Mouse (Mus musculus): ENCODE results near the gene Ctxn1. TPM values are rescaled to one million over a fixed set of nuclear protein-coding genes. Genes with fewer than 3 reads are reported as not detected.
"Not testable (repeated sequence)": the region's sequence is repeated elsewhere in the genome, so short reads cannot be mapped to it uniquely, and the experiment has no call there.

Gene Ctxn1
- polyA plus RNA-seq, 1 experiment from 2014 or later, result 29.4 TPM

DNA sequence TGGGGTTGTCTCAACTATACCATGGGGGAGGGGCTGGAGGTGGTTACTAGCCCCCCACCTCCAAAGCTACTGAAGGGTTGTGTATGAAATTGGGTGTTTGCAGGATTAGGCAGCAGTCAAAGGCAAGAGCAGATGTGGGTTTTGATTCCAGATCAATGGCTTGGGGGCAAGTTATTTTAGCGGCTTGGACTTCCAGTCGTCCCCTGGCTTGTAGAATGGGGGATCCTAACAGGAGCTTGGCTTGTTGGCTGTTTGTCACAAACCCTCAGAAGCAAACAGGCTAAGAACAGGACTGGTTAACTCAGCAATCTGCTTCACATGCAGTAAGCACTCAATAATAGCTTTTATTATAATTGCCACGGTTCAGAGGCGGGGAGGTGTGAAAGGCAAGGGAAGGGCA, 1.7 kb downstream of the Ctxn1 start:
- H3K9me3 ChIP-seq (ENCODE audit: control insufficient read depth, low read length), result no peaks in the 10 kb centered on the region
- 0 out of 2 replicates have a peak overlapping the region, but pooled peaks have one; percentile 12 for H3K9ac ChIP-seq (ENCODE audit: low read length)
- WGBS, result 88% methylated on average over 4 of the region's 4 CpGs
- no peak overlapping the region for H3K4me3 ChIP-seq (ENCODE audit: control insufficient read depth in 1 of 2, insufficient read depth in 1 of 2, low read depth in 1 of 2, low read length in 2 of 2)
- H3K4me2 ChIP-seq (ENCODE audit: low read length), result no peak overlapping the region; the same call in 1 of the 2 replicates
- H3K4me1 ChIP-seq (ENCODE audit: control insufficient read depth in 2 of 2, insufficient read depth in 2 of 2, low read length in 2 of 2), result peaks cover 14 to 23% of the 10 kb centered on the region in 2 experiments
- no peak overlapping the region for H3K27ac ChIP-seq (replicated peaks in 1 of 2; ENCODE audit: control insufficient read depth in 1 of 2, insufficient read depth in 1 of 2, low read depth in 2 of 2, low read length in 2 of 2)
- ATAC-seq (ENCODE audit: insufficient number of reproducible peaks, insufficient read depth, low FRiP score, low read depth), result no peak
- H3K27me3 ChIP-seq (ENCODE audit: control insufficient read depth, insufficient read depth, low read length), result no peaks in the 10 kb centered on the region
- peaks cover 58% of the 10 kb centered on the region for H3K36me3 ChIP-seq (ENCODE audit: control insufficient read depth, insufficient read depth, low read length)

DNA sequence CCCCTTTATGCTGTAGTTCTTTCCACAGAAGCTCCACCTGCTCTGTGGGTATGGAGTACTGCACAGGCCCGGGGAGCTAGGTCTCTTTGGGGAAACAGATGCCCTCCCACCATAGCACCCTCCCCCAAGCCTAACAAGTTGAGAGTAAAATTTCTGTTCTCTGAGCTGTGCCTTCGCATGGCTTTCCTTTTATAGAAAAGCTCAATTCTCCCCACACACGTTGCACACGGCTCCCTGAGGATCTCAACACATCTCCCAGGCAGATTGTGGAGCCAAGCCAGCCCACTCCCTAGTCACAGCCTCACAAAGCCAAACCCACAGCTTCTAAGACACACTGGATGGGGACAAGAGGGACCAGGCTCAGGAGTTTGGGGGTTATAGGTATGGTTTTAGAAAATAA, 2.2 kb downstream of the Ctxn1 start:
- 31% methylated on average over 4 of the region's 4 CpGs for WGBS
- no peak for ATAC-seq (ENCODE audit: insufficient number of reproducible peaks, insufficient read depth, low FRiP score, low read depth)
- Histone ChIP-seq H3K4me3 (ENCODE audit: control insufficient read depth in 1 of 2, insufficient read depth in 1 of 2, low read depth in 1 of 2, low read length in 2 of 2) (no peak overlapping the region), H3K27ac (replicated peaks in 1 of 2; ENCODE audit: control insufficient read depth in 1 of 2, insufficient read depth in 1 of 2, low read depth in 2 of 2, low read length in 2 of 2) (no peak overlapping the region), H3K36me3 (ENCODE audit: control insufficient read depth, insufficient read depth, low read length) (peaks cover 53% of the 10 kb centered on the region), H3K9ac (ENCODE audit: low read length) (0 out of 2 replicates have a peak overlapping the region, but pooled peaks have one; percentile 12), H3K9me3 (ENCODE audit: control insufficient read depth, low read length) (no peaks in the 10 kb centered on the region), H3K4me1 (ENCODE audit: control insufficient read depth in 2 of 2, insufficient read depth in 2 of 2, low read length in 2 of 2) (peaks cover 15 to 25% of the 10 kb centered on the region in 2 experiments), H3K4me2 (ENCODE audit: low read length) (no peak overlapping the region), H3K27me3 (ENCODE audit: control insufficient read depth, insufficient read depth, low read length) (no peaks in the 10 kb centered on the region)

DNA sequence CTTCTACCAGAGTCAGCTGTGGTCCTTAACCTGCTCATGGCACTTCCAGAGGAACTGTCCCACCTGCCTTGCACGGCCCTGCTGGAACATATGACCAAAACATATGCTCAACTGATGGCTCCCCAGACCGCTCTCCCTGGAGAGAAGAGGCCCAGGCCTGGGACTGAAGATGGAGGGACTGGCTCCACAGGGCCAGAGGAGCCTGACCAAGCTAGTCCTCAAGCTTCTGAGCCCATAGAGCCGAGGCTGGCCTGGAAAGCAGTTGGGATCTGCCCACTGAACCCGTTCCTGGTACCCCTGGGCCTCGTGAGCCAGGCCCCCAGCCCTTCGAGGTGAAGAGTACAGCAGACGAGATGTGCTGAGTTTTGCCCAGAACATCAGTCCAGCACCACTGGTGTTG, 3.6 kb downstream of the Ctxn1 start:
- not testable (repeated sequence) for H3K9ac ChIP-seq (ENCODE audit: low read length); H3K27ac ChIP-seq (replicated peaks in 1 of 2; ENCODE audit: control insufficient read depth in 1 of 2, insufficient read depth in 1 of 2, low read depth in 2 of 2, low read length in 2 of 2); H3K4me2 ChIP-seq (ENCODE audit: low read length); H3K9me3 ChIP-seq (ENCODE audit: control insufficient read depth, low read length); H3K4me3 ChIP-seq (ENCODE audit: control insufficient read depth in 1 of 2, insufficient read depth in 1 of 2, low read depth in 1 of 2, low read length in 2 of 2); H3K27me3 ChIP-seq (ENCODE audit: control insufficient read depth, insufficient read depth, low read length); ATAC-seq (ENCODE audit: insufficient number of reproducible peaks, insufficient read depth, low FRiP score, low read depth)
- H3K36me3 ChIP-seq (ENCODE audit: control insufficient read depth, insufficient read depth, low read length), result peaks cover 39% of the 10 kb centered on the region
- WGBS, result 88% methylated on average over 7 of the region's 7 CpGs
- H3K4me1 ChIP-seq (ENCODE audit: control insufficient read depth in 2 of 2, insufficient read depth in 2 of 2, low read length in 2 of 2), result peaks cover 15 to 25% of the 10 kb centered on the region in 2 experiments

DNA sequence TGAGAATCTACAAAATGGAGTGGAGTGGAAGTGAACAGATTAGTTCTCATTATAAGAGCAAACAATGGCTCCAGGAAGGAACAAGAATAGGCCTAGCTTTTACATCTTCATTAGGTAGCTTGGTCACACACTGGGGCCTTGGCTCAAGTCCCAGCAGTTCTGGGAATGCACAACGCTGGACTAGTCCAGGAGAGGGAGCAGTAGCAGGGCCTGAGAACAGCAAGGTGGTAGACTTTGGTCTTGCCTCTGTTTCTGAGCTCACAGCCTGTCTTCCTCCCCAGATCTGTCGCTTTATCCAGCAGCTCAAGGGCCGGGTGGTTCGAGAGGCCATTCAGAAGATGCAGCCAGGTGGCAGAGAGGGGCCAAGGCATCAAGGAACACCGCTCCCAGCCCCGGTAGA, 5.1 kb downstream of the Ctxn1 start:
- Histone ChIP-seq H3K9ac (ENCODE audit: low read length) (peak overlapping the region; percentile 90), H3K4me1 (ENCODE audit: control insufficient read depth in 2 of 2, insufficient read depth in 2 of 2, low read length in 2 of 2) (peaks cover 16 to 31% of the 10 kb centered on the region in 2 experiments), H3K27ac (replicated peaks in 1 of 2; ENCODE audit: control insufficient read depth in 1 of 2, insufficient read depth in 1 of 2, low read depth in 2 of 2, low read length in 2 of 2) (peak overlapping the region in 1 of 2 experiments; percentile 88; a peak in 1 of 4 replicates), H3K9me3 (ENCODE audit: control insufficient read depth, low read length) (no peaks in the 10 kb centered on the region), H3K4me3 (ENCODE audit: control insufficient read depth in 1 of 2, insufficient read depth in 1 of 2, low read depth in 1 of 2, low read length in 2 of 2) (peak overlapping the region in 1 of 2 experiments; percentile 93; a peak in 2 of 4 replicates), H3K4me2 (ENCODE audit: low read length) (peak overlapping the region; percentile 79), H3K36me3 (ENCODE audit: control insufficient read depth, insufficient read depth, low read length) (peaks cover 31% of the 10 kb centered on the region), H3K27me3 (ENCODE audit: control insufficient read depth, insufficient read depth, low read length) (no peaks in the 10 kb centered on the region)
- 71% methylated on average over 6 of the region's 6 CpGs for WGBS
- ATAC-seq (ENCODE audit: insufficient number of reproducible peaks, insufficient read depth, low FRiP score, low read depth), result no peak

DNA sequence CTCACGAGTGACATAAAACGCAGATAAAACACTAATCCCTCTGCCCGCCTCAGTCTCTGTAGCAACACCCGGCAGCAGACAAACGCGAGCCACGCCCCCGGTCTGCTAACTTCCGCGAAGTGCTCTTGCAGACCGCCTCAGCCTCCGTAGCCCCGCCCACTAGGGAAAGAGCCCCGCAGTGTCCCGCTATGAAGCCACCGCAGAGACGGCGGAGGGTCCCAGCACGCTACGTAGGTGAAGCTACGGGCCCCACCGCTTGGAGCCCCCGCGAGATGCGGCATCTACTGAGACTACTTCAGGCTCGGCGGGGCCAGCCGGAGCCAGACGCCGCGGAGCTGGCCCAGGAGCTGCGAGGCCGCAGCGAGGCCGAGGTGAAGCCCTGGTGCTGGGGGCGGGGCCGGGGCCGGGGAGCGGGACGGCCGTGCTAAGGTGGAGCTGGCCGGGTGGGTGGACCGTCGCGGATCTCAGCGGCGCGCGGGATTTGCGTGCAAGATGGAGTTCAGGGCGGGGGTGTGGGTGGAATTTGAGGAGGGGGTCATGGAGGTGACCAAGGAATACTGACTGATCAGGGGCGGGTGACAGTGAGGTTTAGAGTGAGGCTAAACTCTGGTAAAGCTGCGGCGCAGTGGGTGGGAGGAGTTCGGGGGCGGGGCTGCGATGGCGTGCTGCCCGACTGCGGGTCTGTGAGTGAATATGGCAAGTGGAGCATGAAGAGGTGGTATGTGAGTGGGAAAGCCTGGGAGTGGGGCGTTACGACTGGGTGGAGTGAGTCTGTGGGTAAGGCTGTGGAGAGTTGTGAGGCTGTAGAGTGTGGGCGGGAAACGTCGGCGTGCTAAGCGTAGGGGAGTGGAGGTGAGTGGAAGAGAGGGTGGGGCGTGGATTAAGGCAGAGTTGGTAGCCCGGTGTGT, 5.9 kb downstream of the Ctxn1 start, which contains the start of gene Snapc2:
TSS of gene Snapc2 (plus strand) at position 147 of the 908 bp plus-strand sequence.
- Histone ChIP-seq H3K9me3 (ENCODE audit: control insufficient read depth, low read length) (no peaks in the 10 kb centered on the region), H3K36me3 (ENCODE audit: control insufficient read depth, insufficient read depth, low read length) (peaks cover 33% of the 10 kb centered on the region), H3K27ac (replicated peaks in 1 of 2; ENCODE audit: control insufficient read depth in 1 of 2, insufficient read depth in 1 of 2, low read depth in 2 of 2, low read length in 2 of 2) (peak within 1 kb of the TSS; percentile 71 to 88), H3K4me3 (ENCODE audit: control insufficient read depth in 1 of 2, insufficient read depth in 1 of 2, low read depth in 1 of 2, low read length in 2 of 2) (peak within 1 kb of the TSS; percentile 89 to 93), H3K27me3 (ENCODE audit: control insufficient read depth, insufficient read depth, low read length) (no peaks in the 10 kb centered on the region), H3K4me2 (ENCODE audit: low read length) (peak within 1 kb of the TSS; percentile 79), H3K4me1 (ENCODE audit: control insufficient read depth in 2 of 2, insufficient read depth in 2 of 2, low read length in 2 of 2) (peaks cover 20 to 33% of the 10 kb centered on the region in 2 experiments), H3K9ac (ENCODE audit: low read length) (peak within 1 kb of the TSS; percentile 90)
- 1% methylated on average over 69 of the region's 69 CpGs for WGBS
- ATAC-seq (ENCODE audit: insufficient number of reproducible peaks, insufficient read depth, low FRiP score, low read depth), result peak; percentile 84

DNA sequence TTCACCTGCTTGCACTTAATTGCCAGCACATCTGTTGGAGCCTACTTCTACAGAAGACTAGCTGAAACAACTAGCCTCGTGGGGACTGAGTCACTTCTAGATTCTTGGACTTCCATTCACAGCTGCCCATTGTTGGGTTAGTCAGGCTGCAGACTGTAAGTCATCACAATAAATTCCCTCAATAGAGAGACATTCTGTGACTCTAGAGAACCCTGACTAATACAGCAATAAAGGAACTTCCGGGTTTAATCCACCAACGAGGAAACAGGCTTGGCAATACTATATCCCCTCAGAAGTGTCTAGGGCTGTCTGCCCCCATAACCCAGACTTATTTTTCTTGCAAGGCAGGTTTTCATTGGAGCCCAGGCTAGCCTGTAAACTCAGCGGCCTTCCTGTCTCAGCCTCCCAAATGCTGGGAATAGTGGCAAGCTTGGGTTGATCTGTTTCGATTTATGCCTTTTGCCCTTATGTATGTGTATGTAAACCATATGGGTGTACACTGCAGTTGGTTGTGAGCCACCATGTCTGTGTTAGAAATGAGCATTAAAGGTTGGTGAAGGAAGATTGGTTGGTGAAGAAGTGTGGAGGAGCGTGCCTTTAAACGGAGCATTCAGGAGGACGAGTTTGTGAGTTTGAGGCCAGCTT, 6.8 kb downstream of the Ctxn1 start:
- H3K9me3 ChIP-seq (ENCODE audit: control insufficient read depth, low read length), result no peaks in the 10 kb centered on the region
- peak overlapping the region; percentile 90 for H3K9ac ChIP-seq (ENCODE audit: low read length)
- H3K27ac ChIP-seq (replicated peaks in 1 of 2; ENCODE audit: control insufficient read depth in 1 of 2, insufficient read depth in 1 of 2, low read depth in 2 of 2, low read length in 2 of 2), result peak overlapping the region in 1 of 2 experiments; percentile 88; a peak in 1 of 4 replicates
- peak overlapping the region; percentile 89 to 93 for H3K4me3 ChIP-seq (ENCODE audit: control insufficient read depth in 1 of 2, insufficient read depth in 1 of 2, low read depth in 1 of 2, low read length in 2 of 2)
- H3K36me3 ChIP-seq (ENCODE audit: control insufficient read depth, insufficient read depth, low read length), result peaks cover 40% of the 10 kb centered on the region
- WGBS, result 42% methylated on average over 8 of the region's 8 CpGs
- H3K27me3 ChIP-seq (ENCODE audit: control insufficient read depth, insufficient read depth, low read length), result no peaks in the 10 kb centered on the region
- ATAC-seq (ENCODE audit: insufficient number of reproducible peaks, insufficient read depth, low FRiP score, low read depth), result no peak
- peak overlapping the region; percentile 79 for H3K4me2 ChIP-seq (ENCODE audit: low read length)
- peaks cover 15 to 27% of the 10 kb centered on the region in 2 experiments for H3K4me1 ChIP-seq (ENCODE audit: control insufficient read depth in 2 of 2, insufficient read depth in 2 of 2, low read length in 2 of 2)

DNA sequence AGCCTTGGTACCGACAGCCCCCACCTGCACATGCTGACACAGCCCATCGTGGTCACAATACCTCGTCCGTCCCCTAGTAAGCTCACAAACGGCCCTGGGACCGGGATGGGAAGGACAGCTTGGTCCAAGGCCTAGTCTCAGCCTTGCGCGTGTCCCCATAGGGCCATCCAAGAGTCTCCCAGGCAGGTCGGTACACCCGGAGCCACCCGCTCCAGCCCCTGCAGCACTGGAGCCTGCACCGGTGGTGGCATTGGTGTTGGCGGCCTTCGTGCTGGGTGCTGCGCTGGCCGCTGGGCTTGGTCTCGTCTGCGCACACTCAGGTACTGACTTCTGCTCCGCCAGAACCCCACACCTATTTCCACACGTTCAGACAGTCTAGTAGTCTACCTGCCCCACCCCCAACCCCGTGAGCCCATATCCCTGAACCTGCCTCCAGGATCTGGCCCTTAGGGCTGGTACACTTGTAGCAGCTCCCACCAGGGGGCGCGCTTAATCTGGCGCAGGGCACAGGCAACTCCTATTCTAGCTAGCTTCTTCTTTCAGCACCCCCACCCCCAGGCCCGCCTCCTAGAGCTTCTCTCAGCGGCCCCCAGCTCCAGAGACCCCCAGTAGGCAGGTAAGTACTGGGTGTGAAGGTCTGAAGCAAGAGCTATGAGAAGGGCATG, 8.6 kb downstream of the Ctxn1 start:
- no peak for ATAC-seq (ENCODE audit: insufficient number of reproducible peaks, insufficient read depth, low FRiP score, low read depth)
- Histone ChIP-seq H3K4me1 (ENCODE audit: control insufficient read depth in 2 of 2, insufficient read depth in 2 of 2, low read length in 2 of 2) (peaks cover 15 to 24% of the 10 kb centered on the region in 2 experiments), H3K4me2 (ENCODE audit: low read length) (no peak overlapping the region), H3K27ac (replicated peaks in 1 of 2; ENCODE audit: control insufficient read depth in 1 of 2, insufficient read depth in 1 of 2, low read depth in 2 of 2, low read length in 2 of 2) (no peak overlapping the region), H3K27me3 (ENCODE audit: control insufficient read depth, insufficient read depth, low read length) (no peaks in the 10 kb centered on the region), H3K4me3 (ENCODE audit: control insufficient read depth in 1 of 2, insufficient read depth in 1 of 2, low read depth in 1 of 2, low read length in 2 of 2) (no peak overlapping the region), H3K36me3 (ENCODE audit: control insufficient read depth, insufficient read depth, low read length) (peaks cover 42% of the 10 kb centered on the region), H3K9ac (ENCODE audit: low read length) (no peak overlapping the region), H3K9me3 (ENCODE audit: control insufficient read depth, low read length) (no peaks in the 10 kb centered on the region)
- 37% methylated on average over 26 of the region's 26 CpGs for WGBS
